Mouse (Mus musculus) thymus, adult 18-20 months (tissue): ENCODE results near the gene F2r.
A peak's percentile ranks its signal among the peaks of the same experiment; 100 is the strongest.

ENCODE experiments used
- DNase-seq, 2 experiments: peaks; one replicate each; pipeline ENCODE4 v3.0.0; 2022; ENCODE audit warnings: mixed read lengths in 2 of 2

F2r gene

GRCm38 (mm10) chr13:95618309-95618712, at the start of gene F2r:
Gene F2r, minus strand, starts transcription at chr13:95618487.
- DNase-seq: peak; percentile 77 to 78

DNA sequence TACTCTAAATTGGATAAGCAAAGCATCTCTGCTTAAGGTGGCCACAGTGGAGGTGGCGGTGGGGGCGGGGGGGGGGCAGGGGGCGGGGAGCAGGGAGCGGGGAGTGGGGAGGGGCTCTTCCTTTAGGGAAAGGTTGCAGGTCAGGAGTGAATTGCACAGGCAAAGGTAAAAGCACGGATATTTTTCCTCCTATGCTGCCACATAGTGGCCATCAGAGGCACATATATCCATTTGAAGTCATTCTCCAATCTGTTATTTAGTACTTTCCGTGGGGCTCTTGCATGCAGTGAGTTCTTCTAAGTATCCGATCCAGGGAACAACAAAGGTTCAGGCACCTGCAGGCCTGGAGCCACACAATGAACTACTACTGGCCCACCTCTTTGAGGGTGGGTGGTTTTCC, 49.0 kb upstream of the F2r start:
- no peak for DNase-seq

- DNase-seq: no peak
Observed at GRCm38 (mm10) chr13:95665644-95666356, 47.5 kb upstream of the F2r start.

- no peak for DNase-seq
Observed at GRCm38 (mm10) chr13:95663834-95664233, 45.5 kb upstream of the F2r start.

DNA sequence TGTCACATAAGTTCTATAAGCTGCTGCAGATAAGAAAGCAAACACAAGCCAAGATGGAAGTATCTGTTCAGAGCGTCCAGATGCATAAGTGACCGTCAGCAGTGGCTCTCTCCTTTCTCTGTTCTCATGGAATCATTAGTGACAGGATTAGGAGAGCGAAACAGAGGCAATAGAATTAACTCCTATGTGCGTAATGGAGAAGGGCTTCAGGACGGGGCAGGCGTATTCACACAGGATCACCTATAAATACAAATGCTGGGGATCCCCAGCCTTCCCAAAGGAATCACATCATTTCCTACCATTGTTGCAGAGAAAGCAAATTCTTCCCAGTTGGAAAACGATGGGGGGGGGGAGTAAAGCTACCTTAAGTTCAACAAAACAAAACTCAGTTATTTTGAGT, 41.1 kb upstream of the F2r start:
- DNase-seq: no peak

DNA sequence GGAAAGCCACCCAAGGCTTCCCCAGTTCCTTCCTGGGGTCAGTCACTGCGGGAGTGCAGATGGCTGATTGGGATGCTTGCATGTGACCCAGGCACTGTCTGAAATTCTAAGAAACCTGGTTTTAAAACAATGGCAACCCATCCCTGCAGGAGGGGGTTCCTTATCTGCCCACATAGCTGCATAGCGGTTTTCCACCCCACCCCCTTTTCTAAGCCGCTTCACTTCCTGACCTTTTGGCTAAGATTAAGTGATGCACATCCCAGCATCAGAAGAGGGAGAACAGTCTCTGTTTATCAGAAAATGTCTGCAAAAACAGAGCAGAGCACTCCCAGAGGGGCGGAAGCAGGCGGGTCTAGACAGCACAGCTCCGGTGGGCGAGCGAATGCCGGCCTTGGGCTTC, 38.9 kb upstream of the F2r start:
- DNase-seq: no peak

- no peak for DNase-seq
Observed at GRCm38 (mm10) chr13:95655284-95655683, 37.0 kb upstream of the F2r start.

DNA sequence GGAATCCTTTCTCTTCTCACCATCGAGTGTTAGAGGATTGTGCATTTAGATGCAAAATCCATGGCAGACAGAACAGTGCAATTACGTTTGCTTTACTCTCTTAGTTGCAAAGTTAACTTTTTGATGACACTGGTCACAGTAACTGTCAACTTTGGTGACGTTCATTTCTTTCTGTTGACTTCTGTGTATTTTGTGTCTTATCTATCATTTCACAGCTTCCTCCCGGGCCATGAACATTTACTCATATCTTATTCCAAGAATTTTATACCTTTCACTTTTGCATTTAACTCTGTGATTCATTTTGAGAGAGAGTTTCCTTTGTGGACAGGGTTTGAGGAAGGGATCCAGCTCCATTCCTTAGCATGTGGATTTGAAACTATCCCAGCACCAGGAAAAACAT, 35.4 kb upstream of the F2r start:
- DNase-seq: no peak

- no peak for DNase-seq
Observed at GRCm38 (mm10) chr13:95651870-95652668, 33.8 kb upstream of the F2r start.

DNA sequence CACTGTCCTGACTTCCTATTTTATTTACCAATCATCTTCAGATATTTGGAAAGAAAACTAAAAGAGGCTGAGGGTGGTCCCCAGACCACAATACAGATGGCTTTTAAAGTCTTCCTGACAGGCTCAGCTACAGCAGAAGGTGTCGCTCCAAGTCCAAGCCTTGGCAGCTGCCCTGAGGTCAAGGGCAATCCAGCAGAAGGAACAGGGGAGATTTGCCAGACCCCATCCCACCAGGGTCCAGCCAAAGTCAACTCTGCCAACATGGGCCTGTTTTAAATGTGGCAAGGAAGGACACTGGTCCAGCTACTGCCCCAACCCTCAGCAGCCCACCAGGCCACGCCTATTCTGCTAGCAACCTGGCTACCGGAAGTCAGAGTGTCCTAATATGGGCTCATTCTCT, 31.7 kb upstream of the F2r start:
- DNase-seq: no peak

DNA sequence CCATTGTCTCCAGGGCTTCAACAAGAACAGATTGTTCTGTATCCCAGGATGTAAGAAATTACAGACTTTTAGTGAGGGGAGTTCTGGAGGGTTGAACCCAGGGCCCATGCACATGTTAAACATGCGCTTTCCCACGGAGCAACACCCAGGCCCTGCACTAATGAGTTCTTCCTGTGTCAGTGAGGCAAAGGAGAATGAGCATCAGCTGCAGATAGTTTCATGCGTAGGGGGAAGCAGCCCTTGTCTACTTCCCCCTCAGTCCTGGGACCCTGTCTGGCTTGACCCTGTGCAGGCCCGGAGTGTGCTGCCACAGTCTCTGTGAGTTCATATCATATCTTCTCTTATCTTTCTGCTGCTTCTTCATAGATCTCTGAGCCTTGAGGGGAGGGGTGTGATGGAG, 29.0 kb upstream of the F2r start:
- DNase-seq: no peak

DNA sequence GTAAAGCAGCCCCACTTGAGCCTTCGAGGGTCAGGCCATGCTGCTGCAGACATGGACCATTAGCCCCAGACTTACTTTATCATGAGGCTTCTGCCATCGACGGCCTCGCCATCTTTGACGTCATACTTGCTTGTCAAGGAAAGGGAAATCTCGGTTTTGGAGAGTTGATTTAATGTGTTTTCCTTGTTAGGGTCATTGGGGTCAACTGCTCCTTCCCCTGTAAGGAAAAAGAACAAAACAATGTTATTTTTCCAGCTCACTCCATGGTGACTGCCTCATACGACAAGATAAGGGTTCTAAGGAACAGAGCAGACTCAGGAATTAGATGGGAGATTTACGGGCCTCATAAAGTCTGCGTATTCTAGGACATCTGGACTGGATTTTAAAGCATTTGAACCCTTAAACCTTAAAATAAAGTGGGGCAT, 28.4 kb upstream of the F2r start:
- no peak for DNase-seq

- no peak for DNase-seq
Observed at GRCm38 (mm10) chr13:95643740-95644139, 25.5 kb upstream of the F2r start.

- DNase-seq: no peak
Observed at GRCm38 (mm10) chr13:95641061-95641986, 23.0 kb upstream of the F2r start.

DNA sequence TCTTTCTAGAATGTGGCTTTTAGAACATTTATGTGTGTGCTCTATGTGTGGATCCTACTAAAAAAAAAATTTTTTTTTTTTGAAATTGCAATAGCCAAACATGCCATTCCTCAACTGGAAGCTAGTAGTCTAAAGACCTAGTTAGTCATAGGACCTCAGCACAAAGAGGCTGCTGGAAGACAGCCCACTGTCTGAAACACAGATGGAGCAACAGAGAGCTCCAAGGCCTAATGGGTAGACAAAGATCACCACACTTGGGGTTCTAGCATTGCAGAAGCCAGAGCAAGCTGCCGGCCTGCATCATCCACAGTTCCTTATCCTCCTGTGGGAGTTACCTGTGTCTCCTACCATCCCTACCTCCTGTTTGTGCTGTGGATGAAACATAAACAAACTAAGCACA, 22.1 kb upstream of the F2r start:
- DNase-seq: no peak

- no peak for DNase-seq
Observed at GRCm38 (mm10) chr13:95639336-95640116, 21.2 kb upstream of the F2r start.

- no peak for DNase-seq
Observed at GRCm38 (mm10) chr13:95638894-95639293, 20.6 kb upstream of the F2r start.

DNA sequence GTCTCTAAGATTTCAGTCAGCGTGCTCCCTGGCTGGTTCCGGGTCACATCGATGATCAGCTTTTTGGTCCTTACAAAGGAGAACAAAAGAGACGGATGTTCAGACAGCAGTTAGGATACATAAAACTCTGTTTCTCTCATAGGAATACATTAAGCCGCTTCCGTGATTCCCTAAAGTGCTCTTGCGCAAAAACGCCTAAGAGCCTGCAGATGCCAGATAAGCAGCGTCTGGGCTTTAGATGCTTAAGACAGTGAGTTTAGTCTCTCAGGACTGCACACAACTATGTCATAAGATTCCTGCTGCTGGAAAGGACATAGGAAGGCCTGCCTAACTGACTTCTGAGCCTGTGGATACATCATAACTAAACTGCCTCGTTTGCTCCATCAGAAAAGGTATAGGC, 19.4 kb upstream of the F2r start:
- DNase-seq: no peak

GRCm38 (mm10) chr13:95635301-95635700, 17.0 kb upstream of the F2r start:
- DNase-seq: no peak

GRCm38 (mm10) chr13:95634451-95634850, 16.2 kb upstream of the F2r start:
- DNase-seq: no peak

- no peak for DNase-seq
Observed at GRCm38 (mm10) chr13:95633384-95633783, 15.1 kb upstream of the F2r start.

DNA sequence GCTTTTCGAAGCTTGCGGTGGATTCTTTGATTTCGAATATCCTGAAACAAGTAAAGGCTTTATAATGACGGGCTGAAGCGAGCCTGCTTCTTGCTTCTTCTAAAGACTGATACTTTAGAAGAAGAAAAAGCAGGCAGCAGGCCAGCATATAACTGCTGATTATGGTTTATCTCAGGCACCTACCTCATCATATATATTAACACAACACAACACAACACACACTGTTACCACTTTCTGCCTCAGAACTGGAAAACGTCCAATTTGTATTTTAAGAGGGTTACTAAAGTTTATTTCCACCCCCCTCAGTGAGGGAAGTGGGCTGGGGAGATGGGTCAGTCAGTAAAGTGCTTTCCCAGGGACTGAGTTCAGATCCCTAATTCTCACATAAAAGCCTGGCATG, 13.9 kb upstream of the F2r start:
- no peak for DNase-seq

DNA sequence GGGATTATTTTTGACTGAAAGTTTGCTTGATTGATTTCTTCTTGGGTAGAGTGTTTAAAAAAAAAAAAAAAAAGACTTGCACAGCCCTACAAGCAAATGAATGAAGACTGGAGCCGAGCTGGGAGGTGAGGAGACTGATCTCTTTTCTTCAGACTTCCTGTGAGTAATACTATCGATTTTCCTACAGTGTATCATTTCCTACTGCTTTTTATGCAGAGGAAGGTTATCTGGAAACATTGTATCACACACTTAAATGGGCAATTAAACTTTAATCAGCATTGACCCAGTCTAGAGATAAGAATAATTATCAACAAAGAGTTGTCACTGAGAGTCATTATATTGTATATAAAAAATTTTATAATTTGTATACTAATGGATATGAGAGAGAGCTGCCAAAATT, 12.5 kb upstream of the F2r start:
- no peak for DNase-seq
